In the genomic region with DNA sequence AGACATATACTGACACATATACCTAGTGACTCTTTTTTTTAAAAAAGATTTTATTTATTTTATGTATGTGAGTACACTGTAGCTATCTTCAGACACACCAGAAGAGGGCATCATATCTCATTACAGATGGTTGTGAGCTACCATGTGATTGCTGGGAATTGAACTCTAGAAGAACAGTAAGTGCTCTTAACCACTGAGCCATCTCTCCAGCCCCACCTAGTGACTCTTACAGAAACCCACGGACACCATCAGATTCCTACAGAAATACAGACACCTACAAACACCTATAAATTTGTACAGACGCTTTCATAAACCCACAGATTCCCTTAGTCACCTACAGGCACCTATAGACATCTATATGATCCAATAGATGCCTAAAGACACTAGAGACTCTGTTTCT, we compare ENCODE assay signal across 9 mouse cellular contexts. TPM values are rescaled to one million over a fixed set of nuclear protein-coding genes. Genes with fewer than 3 reads are reported as not detected.
DNase-seq lines count a peak whose midpoint lies in the region; ATAC-seq and TF ChIP-seq lines count a peak whose summit lies in the region.
"Not testable (repeated sequence)": the region's sequence is repeated elsewhere in the genome, so short reads cannot be mapped to it uniquely, and the experiment has no call there.
"Had no signal": no experiment of that assay in that cellular context is flagged by ENCODE, and none has a peak within 500 bp of the region (broad histone marks: within the 10 kb centered on the region; RNA-seq: fewer than 3 reads in every experiment).

No protein-coding gene starts in this region.

- H3K27ac ChIP-seq in hindbrain, postnatal 0 days; kidney, postnatal 0 days; liver, postnatal 0 days (ENCODE audit: low read depth); midbrain, postnatal 0 days (ENCODE audit: low read depth, low read length): not testable (repeated sequence)

- not testable (repeated sequence) for H3K27me3 ChIP-seq in hindbrain, postnatal 0 days (ENCODE audit: insufficient read depth, low read length); kidney, postnatal 0 days (ENCODE audit: insufficient read depth, low read length); liver, postnatal 0 days (ENCODE audit: insufficient read depth, low read length); midbrain, postnatal 0 days (ENCODE audit: insufficient read depth, low read length)

- not testable (repeated sequence) for H3K36me3 ChIP-seq in hindbrain, postnatal 0 days (ENCODE audit: insufficient read depth, low read length); kidney, postnatal 0 days (ENCODE audit: insufficient read depth, low read length); liver, postnatal 0 days (replicated peaks; ENCODE audit: insufficient read depth, low read length); midbrain, postnatal 0 days (ENCODE audit: insufficient read depth, low read length)

- ATAC-seq in hindbrain, postnatal 0 days; kidney, postnatal 0 days (replicated peaks; ENCODE audit: low FRiP score, low read depth); liver, postnatal 0 days; midbrain, postnatal 0 days (ENCODE audit: low FRiP score): not testable (repeated sequence)

- peak; percentile 22; the same call in 1 of the 2 replicates for TF ChIP-seq CTCF in hindbrain, postnatal 0 days (IDR thresholded peaks at IDR 0.05; ENCODE audit: low read depth)
- peak; percentile 31; the same call in 1 of the 2 replicates for TF ChIP-seq CTCF in kidney, postnatal 0 days (IDR thresholded peaks at IDR 0.05; ENCODE audit: low read depth)
- peak; percentile 39 for TF ChIP-seq CTCF in liver, postnatal 0 days (IDR thresholded peaks at IDR 0.05; ENCODE audit: low read depth)
- TF ChIP-seq CTCF in midbrain, postnatal 0 days (IDR thresholded peaks at IDR 0.05) = peak; percentile 25; the same call in 1 of the 2 replicates

- not testable (repeated sequence) for H3K4me1 ChIP-seq in hindbrain, postnatal 0 days (ENCODE audit: insufficient read depth, low read length); kidney, postnatal 0 days (replicated peaks; ENCODE audit: insufficient read depth, low read length); liver, postnatal 0 days (ENCODE audit: insufficient read depth); midbrain, postnatal 0 days (ENCODE audit: insufficient read depth, low read length)

- not testable (repeated sequence) for H3K9me3 ChIP-seq in hindbrain, postnatal 0 days (ENCODE audit: low read length); kidney, postnatal 0 days (replicated peaks; ENCODE audit: low read length); liver, postnatal 0 days (ENCODE audit: low read length); midbrain, postnatal 0 days (ENCODE audit: low read length)

- WGBS in hindbrain, postnatal 0 days = 37% methylated on average over 2 of the region's 2 CpGs
- WGBS in kidney, postnatal 0 days = 40% methylated on average over 2 of the region's 2 CpGs
- WGBS in liver, postnatal 0 days (ENCODE audit: insufficient replicate concordance) = 29% methylated on average over 2 of the region's 2 CpGs
- 30% methylated on average over 2 of the region's 2 CpGs for WGBS in midbrain, postnatal 0 days

- H3K4me2 ChIP-seq in hindbrain, postnatal 0 days (ENCODE audit: low read depth, low read length); kidney, postnatal 0 days (ENCODE audit: low read length); liver, postnatal 0 days (ENCODE audit: low read depth, low read length); midbrain, postnatal 0 days (ENCODE audit: low read depth, low read length, poor library complexity, severe bottlenecking): not testable (repeated sequence)

- DNase-seq in 3T3-L1 (ENCODE audit: low read depth, low spot score) = peak; percentile 32
- DNase-seq in CD4-positive, CD25-positive, alpha-beta regulatory T cell, adult 2 months (ENCODE audit: low read depth, low spot score) = peak; percentile 46
- peak; percentile 12 for DNase-seq in brain, adult 2 months (ENCODE audit: low read depth, low spot score)
- DNase-seq in hindbrain, postnatal 0 days (ENCODE audit: low spot score); kidney, postnatal 0 days (ENCODE audit: low spot score); liver, postnatal 0 days; midbrain, postnatal 0 days (ENCODE audit: low spot score): not testable (repeated sequence)
- peak; percentile 8 for DNase-seq in thymus, postnatal 4 days

- TF ChIP-seq EP300 in liver, postnatal 0 days (IDR thresholded peaks at IDR 0.05; ENCODE audit: low read depth) = not testable (repeated sequence)

- H3K4me3 ChIP-seq in hindbrain, postnatal 0 days (ENCODE audit: low read length); kidney, postnatal 0 days (replicated peaks; ENCODE audit: low read depth, low read length); liver, postnatal 0 days (ENCODE audit: low read depth, low read length); midbrain, postnatal 0 days (ENCODE audit: low read depth, low read length): not testable (repeated sequence)

- H3K9ac ChIP-seq in hindbrain, postnatal 0 days (replicated peaks; ENCODE audit: low read length); kidney, postnatal 0 days (ENCODE audit: low read depth, low read length); liver, postnatal 0 days (replicated peaks); midbrain, postnatal 0 days (replicated peaks; ENCODE audit: low read length, poor library complexity, severe bottlenecking): not testable (repeated sequence)

RNA-seq across cellular contexts. Expression of a gene that starts 9.9 kb away (rescaled TPM):
- 17.2 and 26.5 TPM in 2 replicates for total RNA-seq in hindbrain, postnatal 0 days (2014; rRNA removed)
- polyA plus RNA-seq in hindbrain, postnatal 0 days (2015; fragmentation: Nextera tagmentation; extraction: Ambion mirVana) = 33.8 and 34.6 TPM in 2 replicates
- 62.3 and 72.5 TPM in 2 replicates for polyA plus RNA-seq in kidney, postnatal 0 days (2015; fragmentation: Nextera tagmentation; extraction: Ambion mirVana)
- polyA plus RNA-seq in liver, postnatal 0 days (2015; fragmentation: Nextera tagmentation; extraction: Ambion mirVana) = 19.6 and 21.1 TPM in 2 replicates
- total RNA-seq in midbrain, postnatal 0 days (2014; rRNA removed) = 16.2 and 17.4 TPM in 2 replicates
- polyA plus RNA-seq in midbrain, postnatal 0 days (2015; fragmentation: Nextera tagmentation; extraction: Ambion mirVana) = 19.1 and 21.3 TPM in 2 replicates

RNA-seq across cellular contexts. Expression of a gene that starts 37.0 kb away (rescaled TPM):
- total RNA-seq in hindbrain, postnatal 0 days (2014; rRNA removed) = 93.9 and 128 TPM in 2 replicates
- 40.1 and 43.2 TPM in 2 replicates for polyA plus RNA-seq in hindbrain, postnatal 0 days (2015; fragmentation: Nextera tagmentation; extraction: Ambion mirVana)
- 0.30 and 0.47 TPM in 2 replicates for polyA plus RNA-seq in kidney, postnatal 0 days (2015; fragmentation: Nextera tagmentation; extraction: Ambion mirVana)
- not detected in 2 replicates for polyA plus RNA-seq in liver, postnatal 0 days (2015; fragmentation: Nextera tagmentation; extraction: Ambion mirVana)
- 142 and 206 TPM in 2 replicates for total RNA-seq in midbrain, postnatal 0 days (2014; rRNA removed)
- 61.5 and 74.0 TPM in 2 replicates for polyA plus RNA-seq in midbrain, postnatal 0 days (2015; fragmentation: Nextera tagmentation; extraction: Ambion mirVana)

RNA-seq across cellular contexts. Expression of a gene that starts 50.7 kb away (rescaled TPM):
- 124 and 170 TPM in 2 replicates for total RNA-seq in hindbrain, postnatal 0 days (2014; rRNA removed)
- polyA plus RNA-seq in hindbrain, postnatal 0 days (2015; fragmentation: Nextera tagmentation; extraction: Ambion mirVana) = 66.3 and 66.5 TPM in 2 replicates
- polyA plus RNA-seq in kidney, postnatal 0 days (2015; fragmentation: Nextera tagmentation; extraction: Ambion mirVana) = 56.1 and 63.3 TPM in 2 replicates
- 29.2 and 30.6 TPM in 2 replicates for polyA plus RNA-seq in liver, postnatal 0 days (2015; fragmentation: Nextera tagmentation; extraction: Ambion mirVana)
- 83.0 and 93.1 TPM in 2 replicates for total RNA-seq in midbrain, postnatal 0 days (2014; rRNA removed)
- 58.1 and 63.3 TPM in 2 replicates for polyA plus RNA-seq in midbrain, postnatal 0 days (2015; fragmentation: Nextera tagmentation; extraction: Ambion mirVana)

RNA-seq across cellular contexts. Expression of a gene that starts 52.7 kb away (rescaled TPM):
- total RNA-seq in hindbrain, postnatal 0 days (2014; rRNA removed) = 2.9 and 3.7 TPM in 2 replicates
- 1.4 and 1.7 TPM in 2 replicates for polyA plus RNA-seq in hindbrain, postnatal 0 days (2015; fragmentation: Nextera tagmentation; extraction: Ambion mirVana)
- 62.4 and 68.6 TPM in 2 replicates for polyA plus RNA-seq in kidney, postnatal 0 days (2015; fragmentation: Nextera tagmentation; extraction: Ambion mirVana)
- polyA plus RNA-seq in liver, postnatal 0 days (2015; fragmentation: Nextera tagmentation; extraction: Ambion mirVana) = 1.7 and 2.0 TPM in 2 replicates
- 1.5 and 1.7 TPM in 2 replicates for total RNA-seq in midbrain, postnatal 0 days (2014; rRNA removed)
- 1.1 and 2.0 TPM in 2 replicates for polyA plus RNA-seq in midbrain, postnatal 0 days (2015; fragmentation: Nextera tagmentation; extraction: Ambion mirVana)
- total RNA-seq: gastrocnemius, adult 18-20 months had no signal

RNA-seq across cellular contexts. Expression of a gene that starts 54.4 kb away (rescaled TPM):
- total RNA-seq in hindbrain, postnatal 0 days (2014; rRNA removed) = 0.40 and 1.3 TPM in 2 replicates
- polyA plus RNA-seq in hindbrain, postnatal 0 days (2015; fragmentation: Nextera tagmentation; extraction: Ambion mirVana) = 0.38 and 0.40 TPM in 2 replicates
- polyA plus RNA-seq in kidney, postnatal 0 days (2015; fragmentation: Nextera tagmentation; extraction: Ambion mirVana) = 1.7 and 1.8 TPM in 2 replicates
- polyA plus RNA-seq in liver, postnatal 0 days (2015; fragmentation: Nextera tagmentation; extraction: Ambion mirVana) = 6.3 and 7.4 TPM in 2 replicates
- 0.09 and 0.16 TPM in 2 replicates for total RNA-seq in midbrain, postnatal 0 days (2014; rRNA removed)
- polyA plus RNA-seq in midbrain, postnatal 0 days (2015; fragmentation: Nextera tagmentation; extraction: Ambion mirVana) = 0.40 and 0.41 TPM in 2 replicates

Comparison
In these comparisons a context has a peak if more than half of its experiments do, and no peak if none do; other contexts are left out.
1. RNA of a gene that starts 37.0 kb away (polyA plus RNA-seq): 61.5 to 74.0 TPM in midbrain, postnatal 0 days and 40.1 to 43.2 TPM in hindbrain, postnatal 0 days; 0.30 to 0.47 TPM in kidney, postnatal 0 days and not detected in liver, postnatal 0 days; every median in the first group is over 10 times any median in the second.
2. Peak in every context shown above with its lines, with median percentiles within 50 percentile points of each other: CTCF ChIP-seq.